In the genomic region with DNA sequence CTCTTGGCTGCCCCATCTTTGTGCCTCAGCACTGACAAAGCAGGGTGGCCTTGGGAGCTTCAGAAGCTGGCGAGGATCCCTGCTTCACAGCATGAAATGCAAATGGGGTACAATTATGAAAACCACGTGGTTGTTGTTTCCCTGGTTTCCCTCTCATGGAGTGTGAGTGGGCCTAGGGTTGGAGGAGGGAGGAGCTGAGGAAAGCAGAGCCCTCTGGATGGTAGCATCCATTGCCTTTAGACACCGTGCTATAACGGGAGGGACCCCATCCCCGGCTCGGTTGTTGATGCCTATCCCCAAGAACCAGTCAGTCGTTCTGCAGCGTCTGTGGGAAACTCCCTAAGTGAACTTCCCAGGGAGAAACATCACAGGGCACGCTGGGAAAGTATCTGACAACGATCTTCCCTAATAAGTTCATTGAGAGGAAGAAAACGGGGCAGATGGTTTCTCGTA, we compare ENCODE assay signal across 9 mouse cellular contexts. TPM values are rescaled to one million over a fixed set of nuclear protein-coding genes. Genes with fewer than 3 reads are reported as not detected.
A peak's percentile ranks its signal among the peaks of the same experiment; 100 is the strongest.
DNase-seq lines count a peak whose midpoint lies in the region; ATAC-seq and TF ChIP-seq lines count a peak whose summit lies in the region.
"Had no signal": no experiment of that assay in that cellular context is flagged by ENCODE, and none has a peak within 500 bp of the region (broad histone marks: within the 10 kb centered on the region; RNA-seq: fewer than 3 reads in every experiment).

No protein-coding gene starts in this region.

- H3K9me3 ChIP-seq in lung, postnatal 0 days (ENCODE audit: low read length) = no peaks in the 10 kb centered on the region
- no peaks in the 10 kb centered on the region for H3K9me3 ChIP-seq in hindbrain, postnatal 0 days (ENCODE audit: low read length)

- TF ChIP-seq EP300 in lung, postnatal 0 days (IDR thresholded peaks at IDR 0.05) = no peak

- no peak for TF ChIP-seq CTCF in lung, postnatal 0 days (IDR thresholded peaks at IDR 0.05)
- no peak for TF ChIP-seq CTCF in hindbrain, postnatal 0 days (IDR thresholded peaks at IDR 0.05; ENCODE audit: low read depth)

- H3K9ac ChIP-seq in lung, postnatal 0 days (replicated peaks; ENCODE audit: low read depth) = no peak overlapping the region
- no peak overlapping the region for H3K9ac ChIP-seq in hindbrain, postnatal 0 days (replicated peaks; ENCODE audit: low read length)
- H3K9ac ChIP-seq: lung, embryonic 14.5 days had no signal

- H3K27ac ChIP-seq in lung, postnatal 0 days (ENCODE audit: low read length) = no peak overlapping the region
- H3K27ac ChIP-seq in hindbrain, postnatal 0 days = peak overlapping the region; percentile 57

- peaks cover 3% of the 10 kb centered on the region; the same call in 1 of the 2 replicates for H3K36me3 ChIP-seq in lung, postnatal 0 days (ENCODE audit: insufficient read depth, low read length)
- H3K36me3 ChIP-seq in hindbrain, postnatal 0 days (ENCODE audit: insufficient read depth, low read length) = no peaks in the 10 kb centered on the region

- no peaks in the 10 kb centered on the region for H3K27me3 ChIP-seq in lung, postnatal 0 days (replicated peaks; ENCODE audit: insufficient read depth, low read length)
- no peaks in the 10 kb centered on the region for H3K27me3 ChIP-seq in hindbrain, postnatal 0 days (ENCODE audit: insufficient read depth, low read length)

- H3K4me3 ChIP-seq in lung, postnatal 0 days (ENCODE audit: low read depth, low read length) = 0 out of 2 replicates have a peak overlapping the region, but pooled peaks have one; percentile 5
- H3K4me3 ChIP-seq in hindbrain, postnatal 0 days (ENCODE audit: low read length) = no peak overlapping the region

- ATAC-seq in lung, postnatal 0 days = no peak
- ATAC-seq in hindbrain, postnatal 0 days = peak; percentile 53

- WGBS in lung, postnatal 0 days = 72% methylated on average over 12 of the region's 12 CpGs
- WGBS in hindbrain, postnatal 0 days = 37% methylated on average over 12 of the region's 12 CpGs

- H3K4me2 ChIP-seq in lung, postnatal 0 days (replicated peaks; ENCODE audit: low read depth, low read length) = peak overlapping the region; percentile 20
- H3K4me2 ChIP-seq in hindbrain, postnatal 0 days (ENCODE audit: low read depth, low read length) = peak overlapping the region; percentile 27
- H3K4me2 ChIP-seq: lung, embryonic 14.5 days had no signal

- DNase-seq in adrenal gland, postnatal 14 days = peak; percentile 46
- DNase-seq in adrenal gland, adult 18-20 months (ENCODE audit: low spot score in 2 of 2) = no peak
- no peak for DNase-seq in lung, postnatal 0 days (ENCODE audit: low spot score)
- no peak for DNase-seq in lung, postnatal 10 days
- DNase-seq in hindbrain, postnatal 0 days (ENCODE audit: low spot score) = peak; percentile 59
- DNase-seq in right cerebral cortex, postnatal 14 days = peak; percentile 63
- DNase-seq in spleen, postnatal 36 days (ENCODE audit: low spot score in 2 of 2) = no peak
- DNase-seq in T-cell, adult 2 months (ENCODE audit: low spot score) = no peak
- DNase-seq: lung, embryonic 14.5 days had no signal

- H3K4me1 ChIP-seq in lung, postnatal 0 days (ENCODE audit: insufficient read depth, low read depth, low read length) = peaks cover 40% of the 10 kb centered on the region
- H3K4me1 ChIP-seq in hindbrain, postnatal 0 days (ENCODE audit: insufficient read depth, low read length) = peaks cover 14% of the 10 kb centered on the region

RNA-seq across cellular contexts. Expression of gene Klf9, which starts 5.4 kb away (rescaled TPM):
- total RNA-seq in adrenal gland, postnatal 14 days (2021) = 104 and 116 TPM in 2 replicates
- total RNA-seq in adrenal gland, adult 18-20 months (2021) = 10 to 100 TPM; 63.4 to 82.4 TPM
- 28.8 and 46.2 TPM in 2 replicates for polyA plus RNA-seq in lung, postnatal 0 days (2015; fragmentation: Nextera tagmentation; extraction: Ambion mirVana)
- total RNA-seq in hindbrain, postnatal 0 days (2014; rRNA removed) = 19.1 and 20.1 TPM in 2 replicates
- polyA plus RNA-seq in hindbrain, postnatal 0 days (2015; fragmentation: Nextera tagmentation; extraction: Ambion mirVana) = 9.5 and 10.5 TPM in 2 replicates

Comparison
In these comparisons a context has a peak if more than half of its experiments do, and no peak if none do; other contexts are left out.
1. DNase-seq: peak in adrenal gland, postnatal 14 days (single experiment), hindbrain, postnatal 0 days (single experiment) and right cerebral cortex, postnatal 14 days (single experiment); none in adrenal gland, adult 18-20 months (0 of 2), lung, postnatal 0 days (single experiment), lung, postnatal 10 days (single experiment), spleen, postnatal 36 days (0 of 2) and T-cell, adult 2 months (single experiment).